Mouse (Mus musculus) right cerebral cortex, postnatal 36 days (tissue): ENCODE measurements around the gene Kmt5c.
"Not testable (repeated sequence)": the region's sequence is repeated elsewhere in the genome, so short reads cannot be mapped to it uniquely, and the experiment has no call there.

Experiments used
- DNase-seq, 2 experiments: peaks; one replicate each; pipeline ENCODE4 v3.0.0; 2022; ENCODE audit warnings: low spot score in 2 of 2, mixed read lengths in 1 of 2

Kmt5c gene

GRCm38 (mm10) chr7:4789436-4789935 is 49.6 kb downstream of the Kmt5c start, which contains the start of gene Tmem238:
Tmem238 (minus strand) TSS chr7:4789656.
- DNase-seq: no peak

- DNase-seq: peak; percentile 92 to 95
These were observed 52.6 kb downstream of the Kmt5c start, which contains the start of gene Rpl28 for GRCm38 (mm10) chr7:4792278-4793212. Rpl28 (plus strand) TSS chr7:4792874.

- DNase-seq: not testable (repeated sequence)
These were observed 53.3 kb downstream of the Kmt5c start for GRCm38 (mm10) chr7:4793248-4793647.

- no peak for DNase-seq
These were observed 53.8 kb downstream of the Kmt5c start for GRCm38 (mm10) chr7:4793674-4794073.

- DNase-seq: no peak
These were observed 54.8 kb downstream of the Kmt5c start for GRCm38 (mm10) chr7:4794631-4795168.

- DNase-seq: no peak
These were observed 56.0 kb downstream of the Kmt5c start for GRCm38 (mm10) chr7:4795767-4796433.
